Mouse (Mus musculus) CD4-positive, CD25-positive, alpha-beta regulatory T cell, adult 4 months (primary cell): ENCODE results near the gene Plet1. TPM values are rescaled to one million over a fixed set of nuclear protein-coding genes. Genes with fewer than 3 reads are reported as not detected.
A peak's percentile ranks its signal among the peaks of the same experiment; 100 is the strongest.

ENCODE experiments used
- ATAC-seq: one replicate; pipeline ENCODE4 v1.8.0; 2017
- polyA plus RNA-seq, 2 experiments: library from polyadenylated mRNA; unstranded; fragments of 100-300 nt; shearing (Covaris generic); gene quantifications; one replicate each; pipeline ENCODE4 v1.2.1; 2017

Gene Plet1
- polyA plus RNA-seq, 2 experiments from 2014 or later = 0.48 TPM; not detected in 1

DNA sequence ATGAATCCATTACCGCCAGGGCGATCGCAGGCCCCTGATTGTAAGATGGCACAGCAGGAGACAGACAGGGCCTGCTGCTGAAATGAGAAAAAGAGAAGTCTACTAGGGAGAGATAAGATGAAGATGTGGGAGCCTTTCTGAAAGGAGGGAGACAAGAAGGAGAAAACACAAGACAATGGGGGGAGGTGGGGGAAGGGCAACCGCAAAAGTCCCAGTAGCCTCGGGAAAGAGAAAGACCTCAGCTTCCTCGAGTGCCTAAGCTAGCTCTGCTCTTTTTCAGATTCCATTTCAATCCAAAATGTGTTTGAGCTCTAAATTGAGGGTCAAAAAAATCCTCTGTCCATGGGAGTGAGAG lies 1.8 kb downstream of the Plet1 start:
- no peak for ATAC-seq

DNA sequence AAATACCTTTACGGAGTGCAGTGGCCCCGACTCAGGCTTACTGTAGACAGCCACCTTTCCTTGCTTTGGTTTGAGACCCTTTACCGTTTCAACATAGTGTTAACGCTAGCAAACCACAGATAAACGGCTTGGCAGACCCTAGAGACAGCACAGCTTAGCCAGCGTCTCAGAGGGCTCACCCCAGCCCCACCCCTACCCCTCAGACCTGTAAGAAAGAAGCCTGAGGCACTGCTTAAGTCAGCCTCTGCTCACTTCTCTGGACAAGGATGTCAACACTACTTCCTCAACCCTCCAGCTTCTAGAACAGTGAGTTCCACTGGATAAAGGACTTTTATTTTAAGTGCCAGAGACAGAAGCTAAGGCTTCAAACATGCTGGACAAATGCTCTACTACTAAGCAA lies 2.2 kb downstream of the Plet1 start:
- no peak for ATAC-seq

DNA sequence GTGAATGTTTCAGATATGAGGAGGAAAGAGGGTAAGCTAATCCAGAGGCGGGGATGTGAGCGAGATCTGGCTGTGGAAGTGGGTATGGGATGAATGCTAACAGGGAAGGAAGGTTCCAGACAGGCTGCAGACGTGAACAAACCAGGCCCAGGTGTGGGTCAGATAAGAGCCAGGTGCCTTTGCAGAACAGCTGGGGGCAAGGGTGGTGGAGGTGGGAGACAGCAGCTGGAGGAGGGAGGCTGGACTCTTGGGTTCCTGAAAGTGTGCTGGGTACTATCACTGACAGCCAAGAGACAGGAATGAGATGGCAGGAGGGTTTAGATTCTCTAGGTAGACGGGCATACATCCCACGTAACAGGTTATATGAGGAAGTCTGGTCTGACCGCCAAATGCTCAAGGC lies 2.8 kb downstream of the Plet1 start:
- no peak for ATAC-seq

DNA sequence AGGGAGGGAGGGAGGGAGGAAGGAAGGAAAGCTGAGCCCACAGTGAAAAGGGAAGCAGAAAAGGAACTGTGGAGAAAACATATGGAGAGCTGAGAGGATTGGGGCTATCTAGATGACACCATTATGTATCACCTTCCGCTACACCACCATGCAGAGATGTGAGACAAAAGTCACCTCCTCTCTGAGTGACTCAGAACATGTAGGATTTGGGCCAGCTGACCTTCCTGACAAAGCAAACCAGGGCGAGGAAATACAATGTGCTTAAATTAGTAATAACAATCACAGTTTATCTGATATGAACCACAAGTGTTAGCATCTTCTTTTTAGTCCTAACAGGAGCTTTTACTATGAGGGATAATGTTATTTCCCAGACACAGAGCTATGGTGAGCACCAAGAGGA lies 3.2 kb downstream of the Plet1 start:
- no peak for ATAC-seq

DNA sequence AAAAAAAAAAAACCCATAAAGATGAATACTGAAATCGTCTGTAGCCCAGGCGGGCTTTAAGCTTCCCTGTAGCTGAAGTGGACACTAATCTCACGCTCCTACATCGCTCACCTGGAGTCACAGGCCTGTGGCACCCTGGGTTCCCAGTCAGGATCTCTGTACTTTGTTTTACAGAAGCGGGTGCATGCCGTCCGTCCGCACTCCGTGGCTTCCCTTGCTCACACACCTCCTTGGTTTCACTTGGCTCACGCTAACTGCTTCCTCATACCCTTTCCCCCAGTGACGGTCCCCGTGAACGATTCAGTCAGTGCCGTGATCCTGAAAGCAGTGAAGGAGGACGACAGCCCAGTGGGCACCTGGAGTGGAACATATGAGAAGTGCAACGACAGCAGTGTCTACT lies 4.5 kb downstream of the Plet1 start:
- peak; percentile 15 for ATAC-seq

DNA sequence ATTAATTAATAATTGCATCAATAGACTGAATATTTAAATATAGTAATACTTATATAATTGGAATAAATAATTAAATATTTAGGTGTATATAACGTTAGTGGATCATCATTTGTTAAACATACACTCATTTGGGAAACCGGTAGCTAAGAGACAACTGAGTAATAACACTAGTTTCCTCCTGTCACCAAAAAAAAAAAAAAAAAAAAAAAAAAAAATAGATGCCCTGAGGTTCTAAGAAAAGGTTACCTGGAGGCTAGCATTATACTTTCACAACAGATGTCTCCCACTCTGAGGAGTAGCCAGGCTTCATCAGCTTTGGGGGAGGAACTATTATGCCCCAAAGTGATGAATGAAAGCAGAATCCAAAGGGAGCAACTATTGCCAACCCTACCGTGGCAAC lies 5.5 kb downstream of the Plet1 start:
- no peak for ATAC-seq

DNA sequence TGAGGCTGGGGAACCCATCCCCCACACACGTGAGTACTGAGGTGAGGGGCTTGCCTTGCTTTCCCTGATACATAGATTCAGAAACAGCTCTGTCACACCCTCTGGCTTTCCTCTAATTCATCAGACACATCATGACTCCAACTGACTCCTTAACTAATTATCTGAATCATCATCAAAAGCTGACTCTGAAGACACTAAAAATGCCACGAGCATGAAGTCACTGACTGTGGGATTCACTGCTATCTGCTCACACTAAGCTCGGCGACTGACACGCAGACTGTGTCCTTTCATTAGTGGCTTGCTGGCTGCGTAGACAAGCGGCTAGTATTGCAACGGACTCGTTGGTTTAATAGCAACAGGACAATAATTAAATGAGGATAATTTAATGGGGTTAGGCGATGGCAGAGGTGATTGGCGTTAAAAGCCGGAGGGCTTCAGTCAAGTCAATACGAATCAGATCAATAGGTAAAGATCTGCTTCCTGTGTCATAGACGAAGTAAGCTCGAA lies 6.2 kb downstream of the Plet1 start:
- no peak for ATAC-seq

DNA sequence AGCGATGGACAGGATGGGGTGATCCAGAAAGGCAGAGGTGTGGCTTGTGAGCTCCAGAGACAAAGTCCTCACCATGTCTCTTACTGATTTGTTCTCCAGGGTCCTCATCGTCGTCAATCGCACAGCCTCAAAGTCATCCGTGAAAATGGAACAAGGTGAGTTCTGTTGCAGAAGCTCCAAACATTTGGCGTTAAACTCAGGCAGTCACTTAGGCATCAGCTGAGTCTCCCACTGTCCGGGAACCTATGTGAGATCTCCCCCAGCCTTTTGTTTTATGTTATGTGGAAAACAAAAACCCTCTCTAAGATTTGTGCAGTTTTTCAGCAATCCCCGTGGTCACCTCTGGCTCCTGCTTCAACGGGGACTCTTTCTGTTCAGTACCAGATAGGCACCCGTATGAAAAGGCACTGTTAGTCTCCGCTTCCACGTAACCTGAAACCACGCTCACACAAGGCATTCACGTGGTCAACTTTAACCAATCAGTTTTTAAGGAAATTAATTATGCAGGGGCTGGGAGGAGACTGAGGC lies 6.7 kb downstream of the Plet1 start:
- ATAC-seq = peak; percentile 87

DNA sequence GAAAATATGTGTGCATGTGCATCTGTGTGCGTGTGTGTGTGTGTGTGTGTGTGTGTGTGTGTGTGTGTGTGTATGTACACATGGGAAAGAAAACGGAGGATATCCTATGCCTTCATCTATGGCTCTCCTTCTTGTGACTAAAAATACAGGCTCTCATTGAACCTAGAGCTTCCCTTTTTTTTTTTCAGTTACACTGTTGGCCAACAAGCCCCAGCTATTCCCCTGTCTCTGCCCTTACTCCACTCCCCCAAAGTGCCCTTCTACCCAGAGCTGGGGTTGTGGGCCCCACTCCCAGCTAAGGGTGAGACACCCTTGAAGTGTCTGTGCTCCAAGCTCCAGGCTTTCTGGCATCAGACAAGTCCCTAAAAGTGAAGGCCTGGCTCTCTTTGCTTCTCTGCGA lies 8.6 kb downstream of the Plet1 start:
- ATAC-seq = no peak

DNA sequence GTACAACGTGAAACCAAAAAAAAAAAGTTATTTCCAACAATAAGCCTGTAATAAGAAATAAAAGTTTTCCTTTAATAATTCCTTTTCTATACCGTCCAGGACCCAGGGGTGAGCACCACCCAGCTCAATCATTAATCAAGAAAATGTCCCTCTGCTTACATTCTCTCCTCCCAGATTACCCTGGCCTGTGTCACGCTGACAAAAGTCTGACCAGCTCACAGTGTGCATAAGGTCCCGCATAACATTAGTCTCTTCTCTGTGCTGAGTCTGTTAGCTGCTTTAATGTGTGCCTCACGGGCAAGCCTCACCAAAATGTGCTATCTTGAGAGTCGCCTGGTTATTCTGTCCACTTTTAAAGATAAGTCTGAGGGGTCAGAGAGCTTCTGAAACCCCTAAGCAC lies 11.1 kb downstream of the Plet1 start:
- no peak for ATAC-seq

DNA sequence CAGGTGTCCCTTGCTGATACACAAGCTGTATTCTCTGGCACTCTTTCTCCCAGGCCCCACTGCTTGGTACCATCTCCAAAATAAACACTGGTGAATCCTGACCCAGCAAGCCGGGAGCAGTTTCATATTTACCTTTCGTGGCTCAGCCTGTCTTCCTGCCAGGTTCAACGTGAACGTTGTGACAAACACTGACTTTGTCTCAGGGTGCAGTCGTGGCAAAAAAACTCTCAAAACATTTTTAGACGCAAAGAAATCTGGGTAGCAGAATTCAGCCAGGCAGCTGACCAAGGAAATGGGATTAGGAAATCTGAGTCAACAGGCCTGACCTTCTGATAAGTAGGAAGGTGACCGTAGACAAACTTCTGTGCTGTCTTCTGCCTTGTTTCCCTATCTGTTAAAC lies 13.2 kb downstream of the Plet1 start:
- no peak for ATAC-seq

DNA sequence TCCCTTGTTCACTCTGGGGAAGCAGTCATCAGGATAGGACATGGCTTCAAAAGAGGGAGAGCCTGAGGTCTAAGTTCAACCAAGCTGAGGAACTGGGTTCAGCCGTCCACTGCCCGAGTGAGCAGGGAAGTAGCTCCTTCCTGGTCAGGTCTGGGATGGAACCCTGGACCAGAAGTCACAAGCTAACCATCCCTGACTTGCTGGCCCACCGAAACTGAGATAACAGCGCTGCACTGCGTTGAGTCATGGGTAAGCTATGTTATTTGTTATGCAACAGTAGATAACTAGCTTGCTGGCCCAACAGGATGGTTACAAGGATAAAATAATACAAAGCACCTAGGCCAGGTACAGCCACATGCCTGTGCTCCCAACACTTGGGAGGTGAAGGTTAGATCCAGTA lies 21.1 kb downstream of the Plet1 start:
- ATAC-seq = no peak

DNA sequence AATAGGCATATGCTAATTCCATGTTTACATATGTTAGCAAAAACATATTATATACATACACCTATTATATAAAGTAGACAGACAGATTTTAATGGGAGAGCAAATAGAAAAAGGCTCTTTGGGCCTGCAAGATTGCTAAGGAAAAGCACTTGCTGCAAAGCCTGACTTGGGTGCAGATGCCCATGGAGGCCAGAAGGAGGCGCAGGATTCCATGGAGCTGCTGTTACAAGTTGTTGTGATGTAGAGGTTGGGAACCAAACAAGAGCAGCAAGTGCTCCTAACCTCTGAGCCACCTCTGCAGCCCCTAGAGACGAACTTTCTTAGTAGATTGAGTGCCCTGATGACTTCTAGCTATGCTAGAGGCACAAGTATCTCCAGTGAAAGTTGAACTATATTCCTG lies 24.5 kb downstream of the Plet1 start:
- ATAC-seq = no peak

DNA sequence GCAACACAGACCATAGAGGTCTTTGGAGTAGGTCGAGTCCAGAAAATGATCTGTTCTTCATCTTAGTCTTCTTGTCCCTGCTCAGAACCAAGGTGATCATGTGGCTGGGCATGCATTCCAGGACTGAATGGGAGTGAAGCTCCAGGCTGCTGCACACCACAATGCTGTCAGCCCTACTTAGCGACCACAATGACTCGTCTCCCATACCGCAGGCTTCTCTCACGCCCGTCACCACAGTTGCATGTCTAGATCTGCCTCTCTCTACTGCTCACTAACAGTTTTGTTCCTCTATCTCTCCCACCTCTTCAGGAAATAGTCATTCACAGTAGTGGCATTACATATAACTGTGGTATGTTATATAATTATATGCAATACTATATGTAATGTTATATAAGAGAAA lies 26.4 kb downstream of the Plet1 start:
- ATAC-seq = no peak

DNA sequence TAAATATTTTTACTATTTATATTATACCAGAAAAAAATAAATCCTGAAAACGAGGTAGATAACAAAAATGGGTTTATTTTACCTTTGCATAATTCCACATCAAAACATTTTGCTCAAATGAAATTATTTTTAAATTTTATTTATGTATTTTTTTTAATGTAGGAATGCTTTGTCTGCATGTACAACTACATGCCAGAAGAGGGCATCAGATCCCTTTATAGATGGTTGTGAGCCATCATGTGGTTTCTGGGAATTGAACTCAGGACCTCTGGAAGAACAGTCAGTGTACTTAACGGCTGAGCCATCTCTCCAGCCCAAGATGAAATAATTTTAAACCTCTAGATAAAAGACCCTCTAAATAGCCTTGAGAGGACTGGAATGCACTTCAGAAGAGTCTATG lies 27.2 kb downstream of the Plet1 start:
- ATAC-seq = no peak

DNA sequence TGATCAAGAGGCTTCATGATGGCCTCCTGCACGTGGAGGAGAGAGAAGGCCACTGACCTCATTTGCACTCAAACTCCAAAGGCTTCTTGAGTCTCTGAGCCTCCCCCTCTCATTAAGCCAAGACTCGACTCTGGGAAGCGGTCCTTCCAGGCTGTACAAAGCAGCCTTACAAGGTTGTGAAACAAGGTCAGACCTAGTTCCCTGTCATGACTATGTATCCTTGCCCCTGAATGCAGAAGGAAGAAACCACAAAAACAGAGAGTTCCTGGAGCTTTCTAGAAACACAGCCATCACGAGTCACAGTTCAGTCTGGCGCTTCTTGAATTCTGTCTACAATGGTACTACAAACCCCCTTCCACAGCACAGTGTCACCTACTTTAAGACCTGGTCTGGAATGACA lies 28.2 kb downstream of the Plet1 start:
- ATAC-seq = no peak

DNA sequence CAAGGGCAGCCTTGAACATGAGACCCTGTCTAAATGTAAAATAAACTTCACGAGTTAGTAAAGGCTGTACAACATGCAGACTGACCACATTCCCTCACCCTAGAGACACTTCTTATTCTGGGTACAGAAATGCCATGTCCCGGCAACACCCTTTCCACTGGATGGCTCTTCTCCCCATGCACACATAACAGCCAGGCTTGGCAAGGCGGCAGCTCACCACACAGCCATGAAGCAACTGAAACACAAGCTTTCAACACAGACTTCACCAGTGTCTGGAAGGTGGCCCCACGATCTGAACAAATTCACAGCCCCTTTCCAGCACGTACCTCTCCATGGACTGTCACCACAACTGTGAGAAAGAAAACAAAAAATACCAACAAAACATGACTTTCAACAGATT lies 30.6 kb downstream of the Plet1 start:
- no peak for ATAC-seq

DNA sequence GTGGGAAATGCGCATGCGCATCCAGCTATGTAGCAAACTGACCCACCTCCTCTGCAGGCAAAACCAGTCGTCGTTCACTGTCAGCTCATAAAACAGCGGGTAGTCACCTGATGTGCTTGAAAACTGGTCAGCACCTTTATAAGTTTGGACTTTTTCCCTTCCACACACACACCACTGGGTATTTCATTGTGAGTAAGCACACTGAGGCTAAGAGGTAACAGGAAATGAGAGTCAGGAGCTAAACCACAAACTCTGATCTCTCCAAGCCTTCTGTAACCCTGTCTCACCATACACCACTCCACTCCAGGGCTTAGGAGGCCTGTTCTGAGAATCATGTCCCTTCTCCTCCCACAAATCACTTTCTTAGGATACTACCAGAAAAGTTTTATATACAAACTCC lies 31.3 kb downstream of the Plet1 start:
- no peak for ATAC-seq

DNA sequence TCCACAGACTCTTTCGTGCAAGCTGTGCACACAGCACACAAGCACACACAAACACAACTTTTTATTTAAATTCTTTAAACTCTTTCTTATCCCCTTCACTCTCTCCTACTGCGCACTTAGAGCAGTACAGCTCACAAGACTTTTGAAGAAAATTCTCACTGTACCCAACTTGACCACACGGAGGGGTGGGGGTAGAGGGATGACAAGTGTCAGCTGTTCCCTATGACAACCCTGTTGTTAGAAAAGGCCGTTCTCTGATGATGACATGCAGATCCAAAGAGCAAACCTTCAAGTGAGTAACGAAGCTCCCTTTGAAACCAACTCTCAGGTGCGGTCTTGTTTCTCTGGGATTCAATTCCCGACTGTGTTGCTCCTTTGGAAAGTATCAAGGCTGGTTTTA lies 33.5 kb downstream of the Plet1 start:
- ATAC-seq = peak; percentile 20

DNA sequence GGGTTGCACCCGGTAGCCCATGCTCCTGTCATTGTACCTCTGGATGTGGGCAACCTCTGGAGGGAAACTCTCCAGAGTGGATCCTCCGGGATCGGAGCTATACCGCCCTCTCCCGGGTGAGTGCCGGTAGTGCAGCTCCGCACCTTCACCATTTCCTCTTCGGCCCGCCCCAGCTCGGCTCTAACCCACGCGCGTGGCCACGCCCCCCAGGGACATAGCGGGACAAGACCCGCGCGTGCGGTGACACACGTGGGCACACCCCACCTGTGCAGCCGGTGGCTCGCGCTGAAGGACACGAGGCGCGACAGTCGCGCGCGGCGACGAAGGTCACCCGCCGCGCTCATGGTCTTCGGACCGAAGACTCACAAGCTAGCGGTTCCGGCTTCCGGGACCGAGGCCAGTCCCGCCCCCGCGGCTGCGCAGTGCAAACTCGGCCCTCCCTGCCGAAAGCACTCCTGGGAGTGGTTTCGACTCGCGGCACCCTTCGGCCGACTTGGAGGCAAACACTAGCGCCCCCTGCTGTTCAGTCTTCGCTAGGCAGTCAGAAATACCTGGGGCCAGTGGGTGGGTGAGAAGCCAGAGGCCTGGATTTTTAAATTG lies 34.1 kb downstream of the Plet1 start, which contains the start of gene Pts:
Gene Pts, minus strand, starts transcription at position 432 of the 600 bp plus-strand sequence.
- ATAC-seq = peak; percentile 92

DNA sequence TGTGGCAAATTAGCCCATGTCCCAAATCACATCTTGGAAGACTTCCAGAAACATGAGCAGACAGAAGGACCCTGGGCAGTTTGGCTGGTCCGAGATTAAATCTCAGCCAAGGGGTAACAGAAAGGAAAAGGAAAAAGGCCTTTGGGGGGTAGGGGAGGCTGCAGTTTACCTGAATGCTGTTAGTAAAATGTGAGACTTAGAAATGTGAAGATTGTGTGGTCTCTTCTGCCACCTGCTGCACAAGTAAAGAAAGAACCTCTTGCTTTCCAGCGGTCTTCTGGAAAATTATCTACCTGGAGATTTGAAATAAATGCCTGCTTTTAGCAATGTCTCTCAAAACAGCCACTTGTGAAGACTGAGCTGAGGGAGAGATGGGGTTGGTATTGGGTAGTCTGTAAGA lies 36.6 kb downstream of the Plet1 start:
- ATAC-seq = no peak

DNA sequence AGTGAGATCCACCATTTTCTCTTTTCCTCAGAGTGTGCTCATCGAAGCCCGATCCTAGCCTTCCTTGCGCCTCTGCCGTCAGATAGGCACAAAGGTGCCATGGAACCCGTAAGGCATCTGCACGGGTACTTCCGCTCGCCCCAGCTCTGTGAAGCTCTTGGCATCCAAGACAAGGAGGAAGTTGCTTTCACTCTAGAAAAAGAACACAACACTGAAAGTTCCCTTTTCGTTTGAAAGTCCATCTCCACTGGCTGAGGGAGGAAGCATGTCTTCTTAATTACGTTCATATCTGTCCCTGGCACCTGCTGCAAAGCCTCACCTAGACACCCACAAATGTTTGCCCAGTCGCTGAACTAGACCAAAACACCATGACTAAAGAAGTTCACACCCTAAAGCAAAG lies 39.0 kb downstream of the Plet1 start:
- peak; percentile 50 for ATAC-seq

DNA sequence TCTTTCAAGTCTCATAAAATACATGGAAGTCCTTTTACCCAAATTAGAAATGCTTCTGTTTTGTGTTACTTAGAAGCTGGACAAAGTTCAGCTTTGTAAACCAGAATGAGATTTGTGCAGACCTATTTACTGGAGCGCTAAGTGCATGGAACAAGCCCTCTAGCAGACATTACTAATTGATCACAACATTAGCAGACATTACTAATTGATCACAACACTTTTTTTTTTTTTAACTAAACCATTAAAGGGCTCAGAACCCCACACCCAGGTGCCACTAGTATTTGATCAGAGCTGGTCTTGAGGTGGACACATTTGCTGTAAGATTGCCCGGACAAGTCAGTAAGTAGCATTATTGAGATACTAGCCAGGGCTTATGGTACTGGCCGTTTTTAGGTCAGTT lies 39.5 kb downstream of the Plet1 start:
- ATAC-seq = peak; percentile 22

DNA sequence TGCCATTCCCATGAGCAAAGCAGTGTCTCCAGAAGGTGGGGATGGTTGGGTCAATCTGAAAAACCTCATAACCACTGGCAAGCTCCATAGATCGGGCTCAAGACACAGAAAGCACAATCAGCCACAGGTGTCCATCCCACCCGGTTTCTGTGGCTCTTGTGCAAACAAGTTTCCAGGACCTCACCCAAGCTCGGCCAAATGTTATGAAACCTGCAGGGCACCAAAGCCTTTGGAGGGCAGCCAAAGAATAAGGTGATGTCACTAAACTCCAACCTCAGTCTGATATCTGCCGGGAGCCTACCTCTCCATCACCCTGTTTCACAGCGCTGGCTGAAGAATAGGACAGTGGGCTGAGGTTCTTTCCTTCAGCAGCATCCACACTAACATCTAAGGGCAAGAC lies 41.6 kb downstream of the Plet1 start:
- no peak for ATAC-seq

DNA sequence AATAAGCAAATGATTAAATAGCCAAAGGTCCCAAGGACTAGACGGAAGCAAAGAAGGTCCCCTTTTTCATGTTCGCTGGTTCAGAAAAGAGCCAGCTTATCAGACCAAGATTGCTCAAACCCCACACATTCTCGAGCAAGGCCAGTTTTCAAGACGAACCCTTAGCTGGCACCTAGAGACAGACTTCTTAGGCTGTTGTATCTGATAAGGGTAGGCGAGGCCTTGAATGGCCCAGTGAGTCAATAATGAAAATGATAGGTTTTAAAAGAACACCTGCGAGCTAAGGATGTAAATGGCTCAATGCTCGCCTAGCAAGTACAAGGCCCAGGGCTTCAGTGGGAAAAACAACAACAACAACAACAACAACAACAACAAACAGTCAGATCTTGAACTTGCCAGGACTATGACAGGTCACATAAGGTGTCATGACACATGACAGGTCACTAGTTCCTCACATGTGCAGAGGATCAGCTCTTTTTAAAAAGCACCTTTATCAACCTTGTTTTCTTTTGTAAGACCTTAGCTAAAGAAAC lies 42.3 kb downstream of the Plet1 start:
- no peak for ATAC-seq
